Mouse (Mus musculus) small intestine, adult 2 months (tissue): Measurements from ENCODE around the gene Anxa11.
"Not testable (repeated sequence)": the region's sequence is repeated elsewhere in the genome, so short reads cannot be mapped to it uniquely, and the experiment has no call there.

Source experiments
- CTCF ChIP-seq: fragments of 200-500 bp; IDR thresholded peaks from 2 replicates; pipeline ENCODE4 v1.5.1; 2012; ENCODE audit warnings: low read depth, mild to moderate bottlenecking, control low read depth, inconsistent platforms, low read length, moderate library complexity, mixed read lengths; ENCODE audit not compliant: insufficient replicate concordance, insufficient read length; ENCODE audit errors: extremely low read depth
- POLR2A ChIP-seq: fragments of 200-500 bp; IDR thresholded peaks from 2 replicates; pipeline ENCODE4 v1.6.1; 2012; ENCODE audit warnings: low read depth, mild to moderate bottlenecking, control low read depth, inconsistent platforms, low read length, moderate library complexity

DNA sequence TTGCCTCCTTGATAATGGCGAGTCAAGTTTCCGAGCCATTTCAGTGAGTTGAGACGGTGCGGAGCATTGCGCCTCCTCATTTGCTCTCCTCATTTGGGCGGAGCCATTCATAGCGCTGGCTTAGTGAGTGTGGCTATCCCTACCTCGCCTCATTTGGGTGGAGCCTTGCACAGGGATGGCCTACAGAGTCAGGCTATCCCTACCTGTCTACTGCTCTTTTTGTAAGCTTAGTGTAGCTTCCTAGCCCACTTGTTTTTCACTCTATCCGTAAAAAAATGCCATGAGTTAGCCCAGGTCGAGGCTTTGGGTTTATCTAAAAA lies 85.6 kb downstream of the Anxa11 start, which contains the start of gene Tmem254a:
- not testable (repeated sequence) for TF ChIP-seq POLR2A, CTCF
